Mouse (Mus musculus) heart, embryonic 14.5 days (tissue): ENCODE results near the gene Eed. TPM values are rescaled to one million over a fixed set of nuclear protein-coding genes. Genes with fewer than 3 reads are reported as not detected.
"Not testable (repeated sequence)": the region's sequence is repeated elsewhere in the genome, so short reads cannot be mapped to it uniquely, and the experiment has no call there.

ENCODE experiments used
- ATAC-seq: fragments of 200-750 bp; cut with Nextera tagmentation; 2 replicates; pipeline ENCODE4 v1.8.0; 2017; ENCODE audit warnings: low read depth, moderate TSS enrichment; ENCODE audit not compliant: insufficient number of reproducible peaks, insufficient read depth, low FRiP score
- H3K27ac ChIP-seq, 2 experiments: fragments of 200-500 bp in 1 of 2; fragments of 300-500 bp in 1 of 2; sonication (generic) in 1 of 2; replicated peaks in 1 of 2; 2 replicates each; pipeline ENCODE4 v1.5.1; 2012 to 2014; ENCODE audit warnings: low read depth in 2 of 2, low read length in 2 of 2, control low read depth in 1 of 2, mild to moderate bottlenecking in 1 of 2, mixed read lengths in 1 of 2; ENCODE audit not compliant: control insufficient read depth in 1 of 2, insufficient read depth in 1 of 2
- H3K27me3 ChIP-seq: fragments of 300-500 bp; sonication (generic); 2 replicates; pipeline ENCODE4 v1.6.1; 2014; ENCODE audit warnings: mild to moderate bottlenecking, low read length, control low read depth; ENCODE audit not compliant: control insufficient read depth, insufficient read depth
- H3K36me3 ChIP-seq: fragments of 300-500 bp; sonication (generic); 2 replicates; pipeline ENCODE4 v1.6.1; 2014; ENCODE audit warnings: mild to moderate bottlenecking, control low read depth, low read length, mixed read lengths; ENCODE audit not compliant: control insufficient read depth, insufficient read depth
- H3K4me1 ChIP-seq, 2 experiments: fragments of 200-500 bp in 1 of 2; fragments of 300-500 bp in 1 of 2; sonication (generic) in 1 of 2; 2 replicates each; pipeline ENCODE4 v1.6.1; 2012 to 2014; ENCODE audit warnings: low read length in 2 of 2, control low read depth in 1 of 2, mixed read lengths in 1 of 2; ENCODE audit not compliant: control insufficient read depth in 2 of 2, insufficient read depth in 2 of 2
- H3K4me2 ChIP-seq: fragments of 300-500 bp; sonication (generic); 2 replicates; pipeline ENCODE4 v1.6.1; 2014; ENCODE audit warnings: mild to moderate bottlenecking, low read length
- H3K4me3 ChIP-seq, 2 experiments: fragments of 200-500 bp in 1 of 2; fragments of 300-500 bp in 1 of 2; sonication (generic) in 1 of 2; 2 replicates each; pipeline ENCODE4 v1.5.1; 2012 to 2014; ENCODE audit warnings: low read length in 2 of 2, mild to moderate bottlenecking in 2 of 2, control low read depth in 1 of 2, low read depth in 1 of 2, moderate library complexity in 1 of 2; ENCODE audit not compliant: control insufficient read depth in 1 of 2, insufficient read depth in 1 of 2
- H3K9ac ChIP-seq: fragments of 300-500 bp; sonication (generic); 2 replicates; pipeline ENCODE4 v1.6.1; 2014; ENCODE audit warnings: mild to moderate bottlenecking, low read length
- H3K9me3 ChIP-seq: fragments of 300-500 bp; sonication (generic); 2 replicates; pipeline ENCODE4 v1.6.1; 2016; ENCODE audit warnings: low read length, control low read depth; ENCODE audit not compliant: control insufficient read depth
- WGBS: fragments of 180-500 bp; shearing (Covaris S2); extraction: QIAGEN DNeasy Blood & Tissue Kit; methylation state at CpG from one replicate; pipeline ENCODE4 v1.1.7; 2014; 5-methylcytosine and 5-hydroxymethylcytosine counted together
- polyA plus RNA-seq: library from polyadenylated mRNA; unstranded; fragments of >200 nt; fragmentation: Nextera tagmentation; extraction: Ambion mirVana; gene quantifications from 2 replicates; pipeline ENCODE4 v1.2.1, GENCODE M21; 2014

The Eed gene
- polyA plus RNA-seq, 1 experiment from 2014 or later = 47.3 TPM

DNA sequence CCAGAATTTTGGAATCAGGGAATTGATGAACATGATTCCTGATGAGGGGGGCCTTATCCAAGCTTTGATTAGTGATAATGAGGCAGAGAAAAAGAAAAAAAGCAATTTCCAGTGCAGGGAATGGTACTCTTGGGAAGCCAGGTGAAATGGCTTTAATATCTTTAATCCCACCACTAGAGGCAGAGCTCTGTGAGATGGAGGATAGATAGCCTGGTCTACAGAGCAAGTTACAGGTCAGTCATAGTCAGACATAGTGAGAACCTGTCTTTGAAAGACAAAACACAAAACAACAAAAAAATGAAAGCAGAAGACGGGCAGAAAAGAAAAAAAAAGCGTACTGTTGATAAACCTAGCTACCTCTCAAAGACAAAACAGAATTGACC is 17.8 kb upstream of the Eed start:
- WGBS = 84% methylated on average over 2 of the region's 2 CpGs
- Histone ChIP-seq H3K4me1 (no peaks in the 10 kb centered on the region; a peak in 1 of 4 replicates), H3K36me3 (no peaks in the 10 kb centered on the region), H3K27ac (no peak overlapping the region), H3K27me3 (no peaks in the 10 kb centered on the region), H3K4me2 (no peak overlapping the region; the same call in 1 of the 2 replicates), H3K4me3 (no peak overlapping the region), H3K9me3 (no peaks in the 10 kb centered on the region), H3K9ac (no peak overlapping the region)
- no peak for ATAC-seq

DNA sequence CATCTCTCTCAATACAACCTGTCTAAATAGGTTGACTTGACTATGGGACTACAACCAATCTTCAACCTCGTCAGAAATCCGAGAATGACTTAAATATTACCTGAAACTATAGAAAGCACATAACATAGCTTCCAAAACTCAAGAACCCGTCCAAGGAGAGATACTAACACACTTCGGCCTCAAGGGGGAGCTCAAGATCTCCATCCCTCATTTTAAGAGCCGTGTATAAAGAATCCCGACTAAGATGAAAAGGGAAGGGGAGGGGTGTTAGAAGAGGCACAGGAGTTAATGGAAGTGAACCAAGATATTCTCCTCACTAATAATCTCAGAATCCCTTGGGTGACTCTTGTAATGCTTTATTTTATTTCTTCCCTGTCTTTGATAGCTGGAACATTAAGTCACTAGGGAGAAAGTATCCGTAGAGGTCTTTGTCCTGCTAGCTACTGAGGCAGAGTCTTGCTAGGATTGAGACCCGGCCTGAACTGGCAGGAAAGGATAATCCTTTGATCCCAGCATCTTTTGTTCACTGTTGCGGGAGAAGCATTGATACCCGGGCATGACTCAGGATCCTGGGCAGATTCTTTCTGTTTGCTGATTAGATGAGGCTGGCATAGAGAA is 17.3 kb upstream of the Eed start:
- H3K36me3 ChIP-seq = no peaks in the 10 kb centered on the region
- no peak overlapping the region for H3K4me3 ChIP-seq
- no peak for ATAC-seq
- no peaks in the 10 kb centered on the region; a peak in 1 of 4 replicates for H3K4me1 ChIP-seq
- no peaks in the 10 kb centered on the region for H3K9me3 ChIP-seq
- no peak overlapping the region for H3K9ac ChIP-seq
- no peaks in the 10 kb centered on the region for H3K27me3 ChIP-seq
- 19% methylated on average over 10 of the region's 10 CpGs for WGBS
- no peak overlapping the region for H3K27ac ChIP-seq
- H3K4me2 ChIP-seq = peak overlapping the region; percentile 22; the same call in 1 of the 2 replicates

DNA sequence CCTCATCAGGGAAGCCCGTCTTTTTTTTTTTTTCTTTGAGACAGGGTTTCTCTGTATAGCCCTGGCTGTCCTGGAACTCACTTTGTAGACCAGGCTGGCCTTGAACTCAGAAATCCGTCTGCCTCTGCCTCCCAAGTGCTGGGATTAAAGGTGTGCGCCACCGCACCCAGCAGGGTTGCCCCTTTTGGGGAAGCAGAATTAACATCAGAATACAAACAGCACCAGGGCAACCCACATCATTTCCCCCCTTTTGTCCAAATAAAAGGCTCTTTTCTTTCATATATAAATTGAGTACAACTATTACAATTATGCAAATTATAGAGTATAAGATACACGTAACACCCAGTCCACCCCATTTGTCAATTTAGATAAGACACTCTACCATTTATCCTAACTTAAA is 16.7 kb upstream of the Eed start:
- H3K36me3 ChIP-seq, H3K9me3 ChIP-seq, H3K4me3 ChIP-seq, H3K4me1 ChIP-seq, H3K27ac ChIP-seq, H3K27me3 ChIP-seq, H3K4me2 ChIP-seq, H3K9ac ChIP-seq, ATAC-seq: not testable (repeated sequence)
- 26% methylated on average over 5 of the region's 5 CpGs for WGBS

DNA sequence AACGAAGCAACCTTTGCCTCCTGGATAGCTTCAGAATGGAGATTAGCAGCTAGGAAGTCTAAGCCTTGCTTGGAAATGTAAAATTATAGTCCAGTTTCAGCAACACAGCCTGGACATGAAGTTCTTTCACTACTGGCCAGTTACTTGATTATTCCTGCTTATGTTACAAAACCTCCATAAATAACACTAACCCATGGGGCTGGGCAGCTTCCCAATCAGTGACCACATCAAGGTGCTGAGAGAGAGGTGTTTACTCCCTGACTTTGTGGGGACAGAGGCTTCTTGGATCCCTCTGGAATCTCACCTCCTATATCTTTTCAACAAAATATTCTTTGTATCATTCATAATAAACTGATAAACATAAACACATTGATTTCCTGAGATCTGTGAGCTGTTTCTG is 12.3 kb upstream of the Eed start:
- 78% methylated on average over 1 of the region's 1 CpGs for whole genome bisulfite sequencing
- no peak overlapping the region for H3K27ac ChIP-seq
- no peak overlapping the region for H3K4me2 ChIP-seq
- no peaks in the 10 kb centered on the region for H3K36me3 ChIP-seq
- no peak for ATAC-seq
- H3K4me3 ChIP-seq = no peak overlapping the region
- no peaks in the 10 kb centered on the region for H3K4me1 ChIP-seq
- H3K27me3 ChIP-seq = no peaks in the 10 kb centered on the region
- H3K9ac ChIP-seq = no peak overlapping the region
- no peaks in the 10 kb centered on the region for H3K9me3 ChIP-seq

DNA sequence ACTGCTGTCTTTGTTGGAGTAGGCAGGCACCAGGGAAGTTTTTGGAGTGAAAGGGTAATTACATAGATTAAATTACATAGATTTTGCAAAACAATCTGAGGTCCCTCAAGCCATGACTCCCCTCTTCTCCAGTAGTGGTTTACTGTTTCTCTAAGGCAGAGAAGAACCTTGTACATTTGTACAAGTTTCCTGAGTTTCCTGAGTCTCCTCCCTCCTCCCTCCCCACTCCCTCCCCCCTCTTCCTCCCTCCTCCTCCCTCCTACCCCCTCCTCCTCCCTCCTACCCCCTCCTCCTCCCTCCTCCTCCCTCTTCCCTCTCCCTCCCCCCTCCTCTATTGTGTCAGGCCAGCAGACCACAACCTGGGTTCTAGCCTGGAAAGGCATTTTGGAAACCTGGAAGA is 3.6 kb upstream of the Eed start:
- no peak overlapping the region for H3K27ac ChIP-seq
- no peak for ATAC-seq

DNA sequence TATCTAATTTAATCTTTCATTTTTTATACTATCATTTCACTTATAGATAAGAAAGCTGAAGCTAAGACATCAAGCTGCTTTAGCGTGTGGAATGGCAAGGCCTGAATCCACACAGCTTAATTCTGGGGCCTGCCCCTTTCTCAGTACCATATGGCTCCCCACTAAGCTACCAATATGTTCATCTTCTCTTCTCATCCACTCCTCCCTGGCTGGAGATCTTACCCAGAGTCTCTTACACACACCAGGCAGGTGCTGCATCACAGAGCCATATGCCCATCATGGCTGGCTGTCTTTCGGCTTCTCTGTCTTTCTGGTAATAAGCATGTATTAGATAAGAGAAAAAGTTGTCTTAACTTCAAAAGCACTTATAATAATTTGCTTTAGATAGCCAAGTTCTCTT is 2.7 kb upstream of the Eed start:
- Histone ChIP-seq H3K4me3 (no peak overlapping the region), H3K27ac (no peak overlapping the region), H3K9me3 (no peaks in the 10 kb centered on the region), H3K4me1 (peaks cover 0 to 12% of the 10 kb centered on the region in 2 experiments; a peak in 2 of 4 replicates), H3K4me2 (no peak overlapping the region), H3K27me3 (no peaks in the 10 kb centered on the region), H3K36me3 (no peaks in the 10 kb centered on the region), H3K9ac (no peak overlapping the region)
- ATAC-seq = no peak
- WGBS = 79% methylated on average over 2 of the region's 2 CpGs

More for the DNA sequence above, 3.6 kb upstream of the Eed start:
- no peak overlapping the region for H3K4me3 ChIP-seq
- H3K36me3 ChIP-seq = no peaks in the 10 kb centered on the region
- H3K4me2 ChIP-seq = no peak overlapping the region
- H3K9me3 ChIP-seq = no peaks in the 10 kb centered on the region
- H3K4me1 ChIP-seq = peaks cover 0 to 4% of the 10 kb centered on the region in 2 experiments; a peak in 1 of 4 replicates
- no peaks in the 10 kb centered on the region for H3K27me3 ChIP-seq
- H3K9ac ChIP-seq = no peak overlapping the region

DNA sequence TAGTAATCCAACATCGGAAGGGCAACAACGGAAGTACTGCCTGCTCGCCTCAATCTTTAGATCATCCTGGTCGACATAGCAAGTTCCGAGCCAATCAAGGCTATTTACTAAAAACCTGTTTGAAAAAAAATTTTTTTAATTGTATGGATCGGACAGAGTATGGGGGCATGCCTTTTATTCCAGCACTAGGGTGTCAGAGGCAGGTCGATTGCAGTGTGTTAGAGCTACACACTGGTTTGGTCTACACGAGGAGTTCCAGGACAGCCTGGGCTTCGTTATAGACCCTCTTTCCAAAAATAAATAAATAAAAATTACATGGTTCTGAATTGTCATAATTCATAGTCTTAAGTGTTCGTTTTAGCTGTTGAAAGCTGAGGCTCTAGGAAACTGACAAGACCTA is 774 bp upstream of the Eed start:
- Histone ChIP-seq H3K4me2 (peak overlapping the region; percentile 83), H3K4me1 (peaks cover 0 to 13% of the 10 kb centered on the region in 2 experiments; a peak in 2 of 4 replicates), H3K9me3 (no peaks in the 10 kb centered on the region), H3K4me3 (peak overlapping the region; percentile 93 to 97; a peak in 3 of 4 replicates), H3K27me3 (no peaks in the 10 kb centered on the region), H3K36me3 (peaks cover 6% of the 10 kb centered on the region; the same call in 1 of the 2 replicates), H3K9ac (peak overlapping the region; percentile 97), H3K27ac (peak overlapping the region in 1 of 2 experiments; percentile 100; a peak in 2 of 4 replicates)
- no peak for ATAC-seq
- WGBS = 12% methylated on average over 10 of the region's 10 CpGs

DNA sequence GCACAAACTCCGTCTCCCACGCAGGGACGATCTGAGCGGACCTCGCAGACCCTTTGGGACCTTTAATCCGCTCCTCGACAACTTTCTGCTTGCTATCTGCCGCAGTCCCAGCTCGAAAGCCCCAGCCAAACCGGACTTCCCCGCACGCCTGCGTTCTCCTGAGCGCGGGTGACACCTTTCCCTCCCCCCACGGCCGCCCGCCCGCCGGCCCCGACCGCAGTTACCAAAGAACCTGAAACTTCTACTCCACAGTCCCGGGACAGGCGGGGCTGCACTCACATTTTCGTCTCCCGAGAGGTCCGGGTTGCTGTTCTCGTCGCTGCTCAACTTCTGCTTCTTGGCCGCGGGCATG is 674 bp downstream of the Eed start:
- H3K9ac ChIP-seq = peak overlapping the region; percentile 97

More for the DNA sequence above, 674 bp downstream of the Eed start:
- peak overlapping the region; percentile 93 to 97 for H3K4me3 ChIP-seq
- H3K4me1 ChIP-seq = peaks cover 0 to 13% of the 10 kb centered on the region in 2 experiments; a peak in 2 of 4 replicates
- under 1% methylated on average over 31 of the region's 31 CpGs for WGBS
- peak; percentile 57 for ATAC-seq
- H3K27ac ChIP-seq = peak overlapping the region; percentile 100
- no peaks in the 10 kb centered on the region for H3K27me3 ChIP-seq
- peak overlapping the region; percentile 83 for H3K4me2 ChIP-seq
- H3K9me3 ChIP-seq = no peaks in the 10 kb centered on the region
- peaks cover 19% of the 10 kb centered on the region for H3K36me3 ChIP-seq
